Mouse (Mus musculus) embryonic fibroblast, embryonic 13.5 days (primary cell): ENCODE measurements around the gene Bbs9. TPM values are rescaled to one million over a fixed set of nuclear protein-coding genes. Genes with fewer than 3 reads are reported as not detected.

Experiments used
- H3K27ac ChIP-seq: 2 replicates; pipeline ENCODE4 v1.5.1; 2012; ENCODE audit warnings: low read length, control low read depth, inconsistent platforms; ENCODE audit not compliant: insufficient read depth
- H3K4me1 ChIP-seq: 2 replicates; pipeline ENCODE4 v1.6.1; 2011; ENCODE audit warnings: low read length; ENCODE audit not compliant: control insufficient read depth, insufficient read depth
- H3K4me3 ChIP-seq: 2 replicates; pipeline ENCODE4 v1.5.1; 2011; ENCODE audit warnings: mild to moderate bottlenecking, control low read depth, low read length; ENCODE audit not compliant: insufficient read depth
- CTCF ChIP-seq: IDR thresholded peaks from 2 replicates; pipeline ENCODE4 v1.5.1; 2011; ENCODE audit warnings: mild to moderate bottlenecking, control low read depth, low read length, moderate library complexity, borderline replicate concordance; ENCODE audit not compliant: insufficient read depth
- POLR2A ChIP-seq: IDR thresholded peaks from 2 replicates; pipeline ENCODE4 v1.6.1; 2011; ENCODE audit warnings: low read depth, mild to moderate bottlenecking, control low read depth, low read length, moderate library complexity
- polyA plus RNA-seq: library from polyadenylated mRNA; stranded (reverse); fragments of >200 nt; gene quantifications from 2 replicates; pipeline ENCODE4 v1.2.4, GENCODE M21; 2011; ENCODE audit warnings: low read depth; ENCODE audit not compliant: missing spikeins, insufficient read length

Bbs9 gene
- polyA plus RNA-seq, 1 experiment = 8.8 TPM

- Histone ChIP-seq H3K4me3 (no peak overlapping the region), H3K27ac (no peak overlapping the region), H3K4me1 (no peaks in the 10 kb centered on the region)
- TF ChIP-seq CTCF = no peak
- no peak for TF ChIP-seq POLR2A
These were observed 395.1 kb downstream of the Bbs9 start for GRCm38 (mm10) chr9:22870661-22871060.

GRCm38 (mm10) chr9:22875231-22875630 is 399.7 kb downstream of the Bbs9 start:
- Histone ChIP-seq H3K27ac (no peak overlapping the region), H3K4me3 (no peak overlapping the region), H3K4me1 (no peaks in the 10 kb centered on the region)
- TF ChIP-seq CTCF (no peak), POLR2A (no peak)

GRCm38 (mm10) chr9:22879266-22879665 is 403.8 kb downstream of the Bbs9 start:
- H3K27ac ChIP-seq = no peak overlapping the region
- H3K4me3 ChIP-seq = no peak overlapping the region
- H3K4me1 ChIP-seq = no peaks in the 10 kb centered on the region
- TF ChIP-seq CTCF (no peak), POLR2A (no peak)

- TF ChIP-seq POLR2A (no peak), CTCF (no peak)
- Histone ChIP-seq H3K4me3 (no peak overlapping the region), H3K4me1 (no peaks in the 10 kb centered on the region), H3K27ac (no peak overlapping the region)
These were observed 410.8 kb downstream of the Bbs9 start for GRCm38 (mm10) chr9:22886351-22886750.

- no peak overlapping the region for H3K4me3 ChIP-seq
- H3K4me1 ChIP-seq = no peaks in the 10 kb centered on the region
- H3K27ac ChIP-seq = no peak overlapping the region
- TF ChIP-seq CTCF = no peak
- no peak for TF ChIP-seq POLR2A
These were observed 429.9 kb downstream of the Bbs9 start for GRCm38 (mm10) chr9:22905434-22905833.

GRCm38 (mm10) chr9:22916808-22917207 is 441.3 kb downstream of the Bbs9 start:
- Histone ChIP-seq H3K27ac (no peak overlapping the region), H3K4me3 (no peak overlapping the region), H3K4me1 (no peaks in the 10 kb centered on the region)
- TF ChIP-seq CTCF = no peak
- no peak for TF ChIP-seq POLR2A

GRCm38 (mm10) chr9:22935645-22936044 is 460.1 kb downstream of the Bbs9 start:
- no peak overlapping the region for H3K27ac ChIP-seq
- TF ChIP-seq CTCF (no peak), POLR2A (no peak)
- H3K4me3 ChIP-seq = no peak overlapping the region
- H3K4me1 ChIP-seq = no peaks in the 10 kb centered on the region

Other genes with a start within 250 kb of the Bbs9 start
- gene Zfp599, start 215.8 kb upstream of the Bbs9 start, polyA plus RNA-seq = 3.3 and 3.6 TPM in 2 replicates
- 12.9 and 13.5 TPM in 2 replicates for gene Zfp810, start 168.1 kb upstream of the Bbs9 start, polyA plus RNA-seq
- gene Anln, start 86.5 kb upstream of the Bbs9 start, polyA plus RNA-seq = 89.1 and 107 TPM in 2 replicates
- gene 9530077C05Rik, start 64.2 kb upstream of the Bbs9 start, polyA plus RNA-seq = 0.84 and 1.1 TPM in 2 replicates
- gene Gm17545, start 21.4 kb upstream of the Bbs9 start, polyA plus RNA-seq = not detected in 2 replicates
- gene Rp9, start 6.0 kb upstream of the Bbs9 start, polyA plus RNA-seq = 27.8 and 30.8 TPM in 2 replicates